Mouse (Mus musculus): Measurements from ENCODE around the gene Hmgcll1.

DNA sequence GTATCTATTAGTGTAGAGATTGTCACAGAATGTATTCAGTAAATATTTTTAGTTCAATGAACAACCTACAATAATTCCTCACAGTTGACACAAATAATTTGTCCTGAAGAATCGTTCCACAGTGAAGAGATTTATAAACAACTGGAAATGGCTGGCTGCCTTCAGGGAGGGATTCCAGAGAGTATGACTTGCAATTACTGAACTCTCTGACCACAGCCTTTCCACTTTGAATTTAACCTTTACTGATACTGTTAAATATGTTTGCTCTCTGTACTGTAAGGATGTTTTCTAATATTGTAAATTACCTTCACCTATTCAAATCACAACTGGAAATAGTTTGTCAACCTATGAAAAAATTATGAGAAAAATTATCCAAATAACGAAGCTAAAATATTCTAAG lies 76.9 kb downstream of the Hmgcll1 start:
- no peak for TF ChIP-seq GATA1 (IDR thresholded peaks at IDR 0.05; ENCODE audit: borderline replicate concordance, low read length)
- TF ChIP-seq CTCF (IDR thresholded peaks at IDR 0.05; ENCODE audit: low read depth, low read length): no peak
- TF ChIP-seq GATA2 (IDR thresholded peaks at IDR 0.05; ENCODE audit: borderline replicate concordance, low read depth, low read length): no peak
- TF ChIP-seq TAL1 (conservative IDR thresholded peaks at IDR 0.05; ENCODE audit: low read depth, low read length): no peak

All from G1E (cell line).